Mouse (Mus musculus): ENCODE data around the gene Sorl1.

GRCm38 (mm10) chr9:41934848-41935372, 189.2 kb downstream of the Sorl1 start:
- TF ChIP-seq CTCF (IDR thresholded peaks at IDR 0.05; ENCODE audit: extremely low read depth, insufficient read depth, insufficient read length, insufficient replicate concordance) (no peak), POLR2A (IDR thresholded peaks at IDR 0.05; ENCODE audit: low read depth, low read length) (no peak)

All from spleen, adult 2 months (tissue).